Mouse (Mus musculus) kidney, postnatal 25 days (tissue): ENCODE results near the gene Saa4.
A peak's percentile ranks its signal among the peaks of the same experiment; 100 is the strongest.
"Not testable (repeated sequence)": the region's sequence is repeated elsewhere in the genome, so short reads cannot be mapped to it uniquely, and the experiment has no call there.

Experiments used
- DNase-seq, 2 experiments: peaks; one replicate each; pipeline ENCODE4 v3.0.0; 2021; ENCODE audit warnings: mixed read lengths in 2 of 2

Saa4 gene

DNA sequence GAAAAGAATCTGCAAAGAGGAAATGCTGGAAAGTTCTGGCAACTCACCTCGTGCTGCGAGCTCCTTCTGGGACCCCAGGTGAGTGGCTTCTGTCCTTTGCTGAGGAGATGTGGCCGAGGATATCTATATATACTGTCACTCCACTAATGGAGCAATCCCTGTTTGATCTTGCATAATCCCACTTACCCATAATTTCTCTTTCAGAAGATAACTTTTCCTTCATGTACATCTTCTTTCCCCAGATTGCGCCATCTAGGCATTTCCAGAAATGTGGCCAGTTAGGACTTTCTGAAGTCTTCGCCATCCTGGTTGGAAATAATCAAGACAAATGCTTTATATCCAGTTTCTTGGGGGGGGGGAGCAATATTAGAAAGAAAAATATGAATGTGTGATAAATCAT, 16.8 kb downstream of the Saa4 start, which contains the start of gene Saa3:
Gene Saa3, minus strand, starts transcription at position 101 of the 400 bp plus-strand sequence.
- DNase-seq: no peak

- peak; percentile 60 to 67 for DNase-seq
Observed at GRCm38 (mm10) chr7:46714518-46714917, 17.9 kb downstream of the Saa4 start.

DNA sequence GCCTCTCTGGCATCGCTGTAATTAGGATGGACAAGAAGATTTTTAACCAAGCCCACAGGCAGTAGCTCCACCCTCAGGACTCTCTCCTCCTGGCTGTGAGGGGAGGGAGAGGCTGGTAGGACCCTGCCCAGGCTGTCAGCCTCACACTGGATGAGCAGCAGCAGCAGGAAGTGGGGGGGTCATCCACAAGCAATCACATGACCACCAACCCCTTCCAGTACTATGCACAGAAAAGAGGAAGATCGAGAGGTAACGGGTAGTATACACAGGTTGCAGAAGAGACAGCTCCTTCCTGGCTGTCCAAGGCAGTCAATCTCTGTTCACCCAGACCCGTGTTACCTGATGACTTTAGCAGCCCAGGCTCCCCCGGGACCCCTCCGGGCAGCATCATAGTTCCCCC, 20.2 kb downstream of the Saa4 start:
- DNase-seq: no peak

GRCm38 (mm10) chr7:46710390-46710844, 22.0 kb downstream of the Saa4 start, which contains the start of gene Saal1:
Saal1 (minus strand) TSS chr7:46710680.
- DNase-seq: peak; percentile 90 to 91

DNA sequence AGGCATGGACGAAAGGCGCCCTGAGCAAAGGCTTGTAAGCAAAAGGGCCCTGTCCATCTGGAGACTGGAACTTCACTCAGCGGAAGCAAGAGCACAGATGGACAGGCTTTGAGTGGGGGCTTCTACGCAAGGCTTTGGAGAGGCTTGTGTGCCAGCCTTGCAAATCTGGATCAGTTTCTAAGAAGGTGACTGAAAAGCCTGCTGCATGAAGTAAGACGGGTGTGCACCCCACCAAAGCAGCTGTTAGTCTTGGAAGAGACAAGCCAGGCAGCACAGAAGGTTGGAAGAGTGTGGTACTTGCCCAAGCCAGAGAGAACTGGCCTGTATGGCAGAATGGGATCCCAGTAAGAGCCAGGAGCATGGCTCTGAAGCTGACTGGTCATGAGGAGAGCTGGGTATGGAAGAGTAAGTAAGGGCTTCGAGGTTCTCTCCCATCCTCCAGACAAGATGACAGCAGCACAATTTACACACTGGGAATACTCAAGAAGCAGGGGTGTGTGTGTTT, 31.8 kb downstream of the Saa4 start:
- DNase-seq: no peak

GRCm38 (mm10) chr7:46696754-46697153, 35.6 kb downstream of the Saa4 start:
- no peak for DNase-seq

DNA sequence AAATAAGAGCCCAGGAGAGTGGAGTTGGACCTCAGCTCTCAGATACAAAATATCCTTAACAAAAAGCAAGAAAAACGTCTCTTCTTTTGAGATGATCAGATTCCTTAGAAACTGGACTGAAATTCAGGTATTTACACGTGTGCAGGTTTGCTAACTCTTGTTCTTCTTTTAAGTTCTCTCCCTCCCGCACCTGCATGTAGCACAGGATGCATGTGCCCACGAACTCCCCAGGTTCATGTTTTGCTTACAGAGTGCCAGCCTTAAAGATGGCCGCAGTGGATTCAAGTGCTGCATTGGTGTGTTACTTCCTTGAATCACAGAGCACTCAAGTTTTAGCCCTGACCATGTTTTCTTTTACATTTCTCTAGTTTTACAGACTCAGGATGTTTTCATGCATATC, 45.6 kb downstream of the Saa4 start:
- no peak for DNase-seq

DNA sequence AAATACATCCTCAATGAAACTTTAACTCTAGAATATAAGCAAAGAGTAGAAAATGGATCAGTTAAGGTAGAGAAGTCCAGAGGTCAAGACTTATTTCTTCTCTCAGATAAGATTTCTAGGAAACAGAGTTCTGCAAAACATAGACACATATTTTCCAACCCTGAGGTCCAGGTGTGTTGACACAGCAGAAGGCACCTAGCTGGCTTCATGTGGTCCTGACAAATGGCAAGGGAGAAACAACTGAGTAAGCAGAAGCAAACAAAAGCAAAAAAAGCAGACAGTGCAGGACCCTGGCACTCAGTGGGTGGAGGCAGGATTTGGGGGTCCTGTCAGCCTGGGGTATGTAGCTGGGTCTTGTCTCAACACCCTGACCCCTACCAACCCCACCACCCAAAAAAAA, 51.7 kb downstream of the Saa4 start:
- no peak for DNase-seq

DNA sequence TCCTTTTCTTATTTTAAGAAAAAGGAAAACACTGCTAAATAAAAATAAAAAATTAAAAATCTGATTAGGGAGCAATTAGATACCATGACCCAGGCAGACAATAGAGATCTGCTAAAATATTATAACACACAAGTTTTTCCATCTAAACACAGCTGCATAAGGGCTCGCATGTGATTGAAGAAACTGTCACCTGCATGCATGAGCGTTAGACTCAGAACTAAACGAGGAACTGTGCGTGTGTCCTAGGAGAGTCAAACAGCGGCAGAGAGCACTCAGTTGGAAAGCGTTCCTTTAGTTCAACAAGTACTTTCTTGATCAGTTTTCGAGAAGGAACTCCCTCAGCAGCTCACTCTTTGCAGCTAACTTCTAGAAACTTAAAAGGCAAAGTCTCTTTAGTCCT, 53.4 kb downstream of the Saa4 start:
- DNase-seq: not testable (repeated sequence)

- DNase-seq: no peak
Observed at GRCm38 (mm10) chr7:46678417-46678816, 54.0 kb downstream of the Saa4 start.
